Mouse (Mus musculus) forebrain, embryonic 10.5 days (tissue): ENCODE measurements around the gene Cyp4a29. TPM values are rescaled to one million over a fixed set of nuclear protein-coding genes. Genes with fewer than 3 reads are reported as not detected.
"Not testable (repeated sequence)": the region's sequence is repeated elsewhere in the genome, so short reads cannot be mapped to it uniquely, and the experiment has no call there.

Experiments used
- DNase-seq: peaks from one replicate; pipeline ENCODE4 v3.0.0-alpha.2; 2017; ENCODE audit warnings: low spot score; ENCODE audit errors: extremely low spot score
- H3K27ac ChIP-seq: fragments of 300-500 bp; sonication (generic); 2 replicates; pipeline ENCODE4 v1.5.1; 2016; ENCODE audit warnings: mild to moderate bottlenecking
- H3K27me3 ChIP-seq: fragments of 300-500 bp; sonication (generic); 2 replicates; pipeline ENCODE4 v1.6.1; 2016; ENCODE audit warnings: mild to moderate bottlenecking; ENCODE audit not compliant: poor library complexity, severe bottlenecking
- H3K36me3 ChIP-seq: fragments of 300-500 bp; sonication (generic); replicated peaks from 2 replicates; pipeline ENCODE4 v1.6.1; 2016; ENCODE audit warnings: mild to moderate bottlenecking, moderate library complexity
- H3K4me1 ChIP-seq: fragments of 300-500 bp; sonication (generic); 2 replicates; pipeline ENCODE4 v1.6.1; 2016
- H3K4me3 ChIP-seq: fragments of 300-500 bp; sonication (generic); 2 replicates; pipeline ENCODE4 v1.5.1; 2016; ENCODE audit warnings: mild to moderate bottlenecking, moderate library complexity
- H3K9me3 ChIP-seq: fragments of 300-500 bp; sonication (generic); 2 replicates; pipeline ENCODE4 v1.6.1; 2016; ENCODE audit warnings: mild to moderate bottlenecking, moderate library complexity
- WGBS: fragments of 180-500 bp; shearing (Covaris S2); methylation state at CpG from one replicate; pipeline ENCODE4 v1.1.7; 2016; 5-methylcytosine and 5-hydroxymethylcytosine counted together
- polyA plus RNA-seq: library from polyadenylated mRNA; unstranded; fragments of >200 nt; fragmentation: Nextera tagmentation; extraction: Ambion mirVana; gene quantifications from 2 replicates; pipeline ENCODE4 v1.2.1, GENCODE M21; 2016

Cyp4a29 gene
- polyA plus RNA-seq, result not detected in 2 replicates

DNA sequence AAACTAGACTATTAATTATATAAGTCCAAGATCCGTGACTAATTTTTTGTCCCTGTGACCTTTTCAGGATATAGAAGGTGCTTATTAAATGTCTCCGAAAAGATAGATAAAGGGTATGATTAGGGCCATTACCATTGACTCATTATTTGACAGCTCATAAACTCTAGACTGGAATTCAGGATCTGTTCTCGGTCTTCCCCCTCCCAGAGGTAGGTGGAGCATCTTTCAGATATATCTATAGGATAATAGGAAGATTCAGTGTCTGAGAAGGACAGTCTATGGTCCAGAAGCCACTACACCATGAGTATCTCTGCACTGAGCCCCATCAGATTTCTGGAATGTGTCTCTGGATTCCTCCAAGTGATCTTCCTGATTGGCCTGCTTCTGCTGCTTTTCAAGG is at the start of gene Cyp4a29:
Gene Cyp4a29, plus strand, starts transcription at position 301 of the 400 bp plus-strand sequence.
- Histone ChIP-seq H3K36me3 (no peaks in the 10 kb centered on the region), H3K9me3 (no peaks in the 10 kb centered on the region), H3K27me3 (no peaks in the 10 kb centered on the region), H3K4me3 (no peak within 1 kb of the TSS), H3K27ac (no peak within 1 kb of the TSS), H3K4me1 (no peaks in the 10 kb centered on the region)
- no peak for DNase-seq
- WGBS, result 86% methylated on average over 3 of the region's 3 CpGs

DNA sequence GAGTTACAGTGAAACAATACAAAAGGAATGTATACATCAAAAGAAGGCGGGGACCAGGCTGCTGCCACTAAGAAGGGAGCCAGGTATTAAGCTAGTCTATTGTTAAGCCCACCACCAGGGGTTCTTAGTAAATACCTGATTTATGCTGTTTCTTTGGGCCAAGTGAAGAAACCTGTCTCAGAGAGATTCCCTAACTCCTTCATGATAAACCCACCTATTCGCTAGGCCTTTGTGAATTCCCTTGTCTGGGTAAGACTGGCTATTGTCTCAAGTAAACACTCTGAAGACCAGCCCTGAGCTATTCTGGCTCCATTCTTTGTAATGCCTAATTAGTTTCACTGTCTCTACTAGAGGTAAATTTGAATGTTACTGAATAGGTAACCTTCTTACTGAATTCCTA is 9.0 kb upstream of the Cyp4a29 start:
- H3K9me3 ChIP-seq, H3K4me3 ChIP-seq, H3K36me3 ChIP-seq, DNase-seq, H3K27ac ChIP-seq, H3K4me1 ChIP-seq, H3K27me3 ChIP-seq: not testable (repeated sequence)
- 85% methylated on average over 2 of the region's 2 CpGs for WGBS

DNA sequence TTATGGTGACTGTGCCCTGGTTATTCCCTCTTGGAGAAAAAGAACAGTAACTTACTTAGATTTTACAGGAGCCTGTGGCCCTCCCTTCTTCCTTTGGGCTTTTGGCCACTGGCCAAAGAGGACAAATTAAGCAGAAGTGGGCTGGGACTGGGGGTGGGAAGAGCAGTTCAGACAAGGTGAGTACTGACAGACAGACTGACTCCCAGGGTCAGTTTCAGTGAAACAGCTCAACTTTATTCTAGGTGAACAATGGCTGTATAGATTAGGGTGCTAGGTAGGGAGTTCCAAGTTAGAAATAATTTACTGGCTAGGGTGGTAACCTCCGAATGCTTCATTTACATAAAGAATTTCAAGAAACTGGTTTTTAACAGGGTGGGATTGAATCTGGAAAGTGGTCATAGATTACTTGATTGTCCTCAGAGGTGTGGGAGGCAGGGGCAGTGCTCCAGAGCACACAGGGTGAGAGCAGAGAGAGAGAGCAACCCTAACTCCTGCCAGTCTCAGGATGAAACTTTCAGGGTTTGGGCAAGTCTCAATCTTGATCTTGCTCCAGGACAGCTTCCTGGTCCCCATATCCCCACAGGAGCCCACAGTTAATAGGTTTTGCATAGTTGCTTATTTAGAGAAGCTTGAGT is 5.3 kb upstream of the Cyp4a29 start:
- no peak for DNase-seq
- no peaks in the 10 kb centered on the region for H3K36me3 ChIP-seq
- no peaks in the 10 kb centered on the region for H3K27me3 ChIP-seq
- H3K27ac ChIP-seq, result no peak overlapping the region
- WGBS, result 72% methylated on average over 1 of the region's 1 CpGs
- H3K4me3 ChIP-seq, result no peak overlapping the region
- H3K4me1 ChIP-seq, result no peaks in the 10 kb centered on the region
- no peaks in the 10 kb centered on the region; the same call in 1 of the 2 replicates for H3K9me3 ChIP-seq

DNA sequence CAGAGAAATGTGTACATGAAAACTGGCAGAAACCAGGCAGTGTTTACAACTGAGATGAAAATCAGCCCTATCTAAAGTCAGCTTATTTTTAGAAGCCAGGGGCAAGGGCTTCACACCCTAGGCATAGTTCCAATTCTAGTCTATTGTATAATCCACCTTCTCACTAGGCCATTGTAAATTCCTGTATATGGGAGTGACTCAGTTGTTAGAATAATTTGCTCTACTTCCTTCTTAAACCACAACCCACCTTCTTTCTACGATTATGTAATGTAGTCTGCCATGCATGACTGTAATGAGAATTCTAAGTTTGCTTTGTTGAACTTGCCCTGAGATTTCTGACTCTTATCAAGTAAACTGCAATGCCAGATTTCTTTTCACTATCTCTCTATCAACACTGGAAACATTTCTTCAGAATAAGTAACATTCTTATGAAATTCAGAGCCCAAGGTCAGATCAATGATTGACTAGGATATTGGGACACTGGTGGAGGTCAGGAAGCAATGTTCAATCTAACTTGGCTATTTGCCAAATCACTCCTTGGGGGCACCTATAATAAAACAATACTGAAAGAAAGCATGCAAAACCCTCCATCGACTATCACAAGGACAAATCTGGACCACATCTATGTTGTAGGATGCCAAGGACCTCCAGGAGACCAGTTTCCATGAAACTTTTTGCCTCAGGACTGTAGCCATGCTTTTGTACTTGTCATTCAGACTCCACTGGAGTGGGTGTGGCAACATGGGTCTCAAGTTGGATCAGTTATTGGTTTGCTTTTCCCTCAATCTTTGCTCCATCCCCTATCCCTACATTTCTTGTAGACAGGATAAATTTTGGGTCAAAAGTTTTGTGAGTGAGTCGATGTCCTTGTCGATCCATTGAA is 23.0 kb downstream of the Cyp4a29 start:
- WGBS, result 79% methylated on average over 3 of the region's 4 CpGs
- H3K9me3 ChIP-seq, H3K27ac ChIP-seq, H3K27me3 ChIP-seq, H3K4me1 ChIP-seq, H3K4me3 ChIP-seq, H3K36me3 ChIP-seq, DNase-seq: not testable (repeated sequence)

DNA sequence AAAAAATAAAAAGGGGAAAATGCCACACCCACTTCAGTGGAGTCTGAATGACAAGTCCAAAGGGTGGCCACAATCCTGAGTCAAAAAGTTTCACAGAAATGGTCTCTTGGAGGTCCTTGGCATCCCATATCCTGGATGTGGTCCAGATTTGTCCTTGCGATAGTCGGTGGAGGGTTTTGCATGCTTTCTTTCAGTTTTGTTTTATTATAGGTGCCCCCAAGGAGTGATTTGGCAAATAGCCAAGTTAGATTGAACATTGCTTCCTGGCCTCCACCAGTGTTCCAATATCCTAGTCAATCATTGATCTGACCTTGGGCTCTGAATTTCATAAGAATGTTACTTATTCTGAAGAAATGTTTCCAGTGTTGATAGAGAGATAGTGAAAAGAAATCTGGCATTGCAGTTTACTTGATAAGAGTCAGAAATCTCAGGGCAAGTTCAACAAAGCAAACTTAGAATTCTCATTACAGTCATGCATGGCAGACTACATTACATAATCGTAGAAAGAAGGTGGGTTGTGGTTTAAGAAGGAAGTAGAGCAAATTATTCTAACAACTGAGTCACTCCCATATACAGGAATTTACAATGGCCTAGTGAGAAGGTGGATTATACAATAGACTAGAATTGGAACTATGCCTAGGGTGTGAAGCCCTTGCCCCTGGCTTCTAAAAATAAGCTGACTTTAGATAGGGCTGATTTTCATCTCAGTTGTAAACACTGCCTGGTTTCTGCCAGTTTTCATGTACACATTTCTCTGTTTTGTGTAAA is 36.5 kb downstream of the Cyp4a29 start:
- not testable (repeated sequence) for H3K9me3 ChIP-seq, H3K4me3 ChIP-seq, H3K4me1 ChIP-seq, H3K36me3 ChIP-seq, H3K27ac ChIP-seq, H3K27me3 ChIP-seq, DNase-seq
- 90% methylated on average over 2 of the region's 3 CpGs for WGBS

DNA sequence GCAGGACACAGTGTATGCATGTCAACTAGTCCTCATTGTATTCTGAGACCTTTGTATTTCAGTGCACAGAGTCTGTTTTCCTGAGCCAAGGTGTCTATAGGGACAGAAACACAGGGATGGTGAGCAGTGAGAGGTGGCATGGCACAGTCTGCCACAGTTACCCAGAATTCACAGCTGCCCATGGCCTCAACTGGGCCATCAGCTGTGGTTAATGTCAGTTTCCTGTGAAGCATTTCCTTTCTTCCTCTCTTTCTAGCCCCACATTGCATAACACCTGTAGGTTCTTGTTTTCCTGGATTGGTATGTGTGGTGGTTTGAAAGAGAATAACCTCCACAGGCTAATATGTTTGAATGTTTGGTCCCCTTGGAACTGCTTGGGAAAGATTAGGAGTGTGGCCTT is 38.5 kb downstream of the Cyp4a29 start:
- H3K27ac ChIP-seq, result no peak overlapping the region
- peak overlapping the region; percentile 56 for H3K4me3 ChIP-seq
- peaks cover 8% of the 10 kb centered on the region for H3K4me1 ChIP-seq

DNA sequence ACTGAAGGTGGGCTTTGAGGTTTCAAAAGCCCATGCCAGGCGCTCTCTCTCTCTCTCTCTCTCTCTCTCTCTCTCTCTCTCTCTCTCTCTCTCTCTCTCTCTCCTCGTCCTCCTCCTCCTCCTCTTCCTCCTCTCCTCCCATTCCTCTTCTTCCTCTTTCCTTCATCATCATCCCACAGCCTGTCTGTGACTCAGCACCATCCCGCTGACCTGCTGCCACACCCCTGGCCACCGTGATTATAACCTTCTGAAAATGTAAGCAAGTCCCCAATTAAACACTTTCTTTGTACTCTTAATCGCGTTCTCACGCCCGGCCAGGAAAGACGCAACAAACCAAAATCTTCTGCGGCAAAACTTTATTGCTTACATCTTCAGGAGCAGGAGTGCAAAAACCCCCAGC is 38.9 kb downstream of the Cyp4a29 start:
- H3K4me1 ChIP-seq, H3K9me3 ChIP-seq, H3K36me3 ChIP-seq, H3K27me3 ChIP-seq: not testable (repeated sequence)
- peak; percentile 18 for DNase-seq
- Histone ChIP-seq H3K27ac (peak overlapping the region; percentile 78), H3K4me3 (peak overlapping the region; percentile 56)
- WGBS, result 8% methylated on average over 10 of the region's 10 CpGs

More for the DNA sequence above, 38.5 kb downstream of the Cyp4a29 start:
- H3K9me3 ChIP-seq, result no peaks in the 10 kb centered on the region
- H3K36me3 ChIP-seq, result no peaks in the 10 kb centered on the region
- DNase-seq, result no peak
- no peaks in the 10 kb centered on the region for H3K27me3 ChIP-seq

DNA sequence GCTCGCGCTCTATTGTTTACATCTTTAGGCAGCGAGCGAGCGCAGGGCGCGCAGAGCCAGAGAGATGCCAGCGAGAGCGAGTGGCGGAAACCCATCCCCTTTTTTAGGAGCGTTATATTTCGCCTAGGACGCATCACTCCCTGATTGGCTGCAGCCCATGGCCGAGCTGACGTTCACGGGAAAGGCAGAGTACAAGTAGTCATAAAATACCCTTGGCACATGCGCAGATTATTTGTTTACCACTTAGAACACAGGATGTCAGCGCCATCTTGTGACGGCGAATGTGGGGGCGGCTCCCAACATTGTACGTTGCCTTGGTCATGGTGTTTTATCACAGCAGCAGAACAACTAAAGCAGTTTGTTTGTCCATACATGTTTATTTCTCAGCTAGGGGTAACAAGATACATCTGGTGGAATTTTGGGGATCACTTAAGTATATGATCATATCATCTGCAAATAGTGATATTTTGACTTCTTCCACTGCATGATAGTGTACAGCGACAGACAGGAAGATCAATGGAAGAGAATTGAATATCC is 39.4 kb downstream of the Cyp4a29 start:
- H3K36me3 ChIP-seq, H3K27me3 ChIP-seq, DNase-seq, H3K9me3 ChIP-seq, H3K4me1 ChIP-seq: not testable (repeated sequence)
- WGBS, result 17% methylated on average over 23 of the region's 23 CpGs
- H3K4me3 ChIP-seq, result peak overlapping the region; percentile 56
- 0 out of 2 replicates have a peak overlapping the region, but pooled peaks have one; percentile 78 for H3K27ac ChIP-seq

DNA sequence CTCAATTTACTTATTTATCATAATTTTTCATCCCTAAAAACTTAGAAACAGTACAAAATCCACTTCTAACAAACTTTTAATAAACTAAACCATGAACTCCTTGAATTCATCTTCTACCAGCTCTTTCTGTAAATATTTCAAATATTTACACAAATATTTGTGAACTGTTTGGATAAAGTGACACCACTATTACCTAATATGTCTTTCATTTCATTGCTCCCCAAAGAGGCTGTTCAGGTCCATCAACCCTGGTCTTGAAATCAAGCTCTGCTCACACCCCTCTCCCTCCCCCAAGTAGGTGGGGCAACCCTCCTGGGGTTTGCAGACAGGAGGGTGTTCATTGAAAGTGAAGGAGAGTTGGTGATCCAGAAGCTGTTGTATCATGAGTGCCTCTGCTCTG is 56.9 kb downstream of the Cyp4a29 start, which contains the start of gene Cyp4a12a:
Gene Cyp4a12a, plus strand, starts transcription at position 301 of the 400 bp plus-strand sequence.
- H3K27ac ChIP-seq, H3K4me1 ChIP-seq, DNase-seq, H3K4me3 ChIP-seq, H3K36me3 ChIP-seq, H3K9me3 ChIP-seq, H3K27me3 ChIP-seq: not testable (repeated sequence)

Other genes starting within 250 kb of the Cyp4a29 start
- 22.0 and 24.3 TPM in 2 replicates for gene Stil, start 241.9 kb upstream of the Cyp4a29 start, polyA plus RNA-seq
- gene Tal1, start 185.7 kb upstream of the Cyp4a29 start, polyA plus RNA-seq, result 1.5 and 2.2 TPM in 2 replicates
- 7.4 and 12.6 TPM in 2 replicates for gene Pdzk1ip1, start 153.4 kb upstream of the Cyp4a29 start, polyA plus RNA-seq
- 0.07 and 0.12 TPM in 2 replicates for gene Cyp4x1, start 107.8 kb upstream of the Cyp4a29 start, polyA plus RNA-seq
- not detected in 2 replicates for gene Cyp4a12a, start 57.0 kb downstream of the Cyp4a29 start, polyA plus RNA-seq
- not detected in 2 replicates for gene Cyp4a12b, start 169.5 kb downstream of the Cyp4a29 start, polyA plus RNA-seq
- not detected in 2 replicates for gene Cyp4a30b, start 210.5 kb downstream of the Cyp4a29 start, polyA plus RNA-seq